Mouse (Mus musculus) cortical plate, adult 2 months (tissue): ENCODE measurements around the gene Coq9.

Experiments used
- CTCF ChIP-seq: fragments of 200-500 bp; IDR thresholded peaks from 2 replicates; pipeline ENCODE4 v1.5.1; 2011; ENCODE audit warnings: mild to moderate bottlenecking, control low read depth, low read length; ENCODE audit not compliant: insufficient read depth; ENCODE audit errors: extremely low read depth
- POLR2A ChIP-seq: fragments of 200-500 bp; IDR thresholded peaks from 2 replicates; pipeline ENCODE4 v1.6.1; 2011; ENCODE audit warnings: mild to moderate bottlenecking, low read length, control low read depth; ENCODE audit not compliant: insufficient read depth; ENCODE audit errors: extremely low read depth

GRCm38 (mm10) chr8:94794368-94794767 is 43.8 kb upstream of the Coq9 start:
- TF ChIP-seq CTCF (no peak), POLR2A (no peak)
